Mouse (Mus musculus): ENCODE data around the gene Filip1.

Gene Filip1

DNA sequence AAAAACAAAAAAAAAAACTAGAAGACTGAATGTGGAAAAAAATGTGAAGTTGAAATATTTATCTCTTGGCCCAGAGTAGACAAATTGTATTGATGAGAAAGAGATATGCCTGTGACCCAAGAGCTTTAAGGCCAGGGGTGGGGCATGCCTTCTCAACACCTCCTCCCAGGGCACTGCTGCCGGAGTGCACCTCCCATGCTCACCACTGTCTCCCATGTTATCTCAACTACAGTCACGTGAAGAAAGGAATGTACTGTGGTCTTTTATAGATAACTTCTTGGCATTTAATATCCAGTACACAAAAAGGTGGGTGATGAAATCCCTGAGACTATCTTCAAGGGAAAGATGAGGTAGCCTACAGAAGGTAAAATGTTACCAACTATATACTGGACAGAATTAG, 64.7 kb downstream of the Filip1 start:
- no peak for DNase-seq (ENCODE audit: low spot score)

DNA sequence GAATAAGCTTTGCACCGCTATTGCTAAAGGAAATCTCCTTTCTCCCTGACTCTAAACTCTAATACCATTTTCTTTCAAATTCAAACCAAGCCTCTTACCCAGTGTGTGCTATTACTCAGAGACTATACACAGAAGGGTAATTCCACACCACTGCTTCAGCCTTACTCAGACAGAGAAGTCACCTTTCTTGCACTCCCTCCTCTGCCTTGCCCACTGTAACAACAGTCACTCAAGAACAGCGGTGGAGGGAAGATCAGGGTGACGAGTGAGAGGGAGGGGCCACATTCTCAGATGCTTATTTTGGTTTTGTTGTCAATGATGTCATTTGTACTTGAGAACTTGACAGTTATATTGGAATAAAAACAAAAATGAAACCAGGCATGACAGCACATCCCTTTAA, 65.2 kb downstream of the Filip1 start:
- no peak for DNase-seq (ENCODE audit: low spot score)

DNA sequence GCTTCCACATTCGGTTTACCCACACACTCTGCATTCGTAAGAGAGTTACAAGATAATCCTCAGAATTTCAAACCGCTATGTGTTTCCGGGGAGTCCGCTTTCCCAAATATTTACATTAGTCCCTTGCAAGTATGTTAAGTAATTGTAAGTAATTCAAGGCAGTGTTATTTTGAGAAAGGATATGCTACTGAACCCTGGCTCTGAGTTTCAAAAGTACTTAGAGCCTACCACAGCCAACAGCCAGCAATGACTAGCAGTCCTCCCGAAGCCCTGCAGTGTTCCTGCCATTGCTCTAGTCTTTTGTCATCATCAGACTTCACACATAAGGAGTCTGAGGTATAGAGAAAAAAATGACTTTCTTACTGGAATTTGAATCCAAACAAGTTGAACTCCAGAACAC, 67.8 kb downstream of the Filip1 start:
- no peak for DNase-seq (ENCODE audit: low spot score)

DNA sequence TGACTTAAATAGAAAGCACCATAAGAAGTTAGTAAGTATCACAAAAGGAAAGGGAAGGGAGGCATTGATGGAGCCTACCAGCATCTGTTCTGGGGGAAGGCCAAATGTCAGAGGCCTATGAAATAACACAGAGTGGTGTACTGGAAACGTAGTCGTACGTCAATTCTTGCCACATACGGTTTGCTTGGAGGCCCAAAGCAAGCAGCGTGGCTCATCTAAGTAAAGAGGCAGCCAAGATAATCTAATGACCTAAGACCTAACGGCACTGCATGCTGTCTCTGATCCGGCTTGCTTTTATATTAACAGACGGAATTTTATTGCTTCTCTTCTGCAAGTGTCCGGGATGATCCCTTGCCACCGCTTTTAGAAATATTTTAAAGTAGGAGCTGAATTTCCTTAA, 68.7 kb downstream of the Filip1 start:
- no peak for DNase-seq (ENCODE audit: low spot score)

DNA sequence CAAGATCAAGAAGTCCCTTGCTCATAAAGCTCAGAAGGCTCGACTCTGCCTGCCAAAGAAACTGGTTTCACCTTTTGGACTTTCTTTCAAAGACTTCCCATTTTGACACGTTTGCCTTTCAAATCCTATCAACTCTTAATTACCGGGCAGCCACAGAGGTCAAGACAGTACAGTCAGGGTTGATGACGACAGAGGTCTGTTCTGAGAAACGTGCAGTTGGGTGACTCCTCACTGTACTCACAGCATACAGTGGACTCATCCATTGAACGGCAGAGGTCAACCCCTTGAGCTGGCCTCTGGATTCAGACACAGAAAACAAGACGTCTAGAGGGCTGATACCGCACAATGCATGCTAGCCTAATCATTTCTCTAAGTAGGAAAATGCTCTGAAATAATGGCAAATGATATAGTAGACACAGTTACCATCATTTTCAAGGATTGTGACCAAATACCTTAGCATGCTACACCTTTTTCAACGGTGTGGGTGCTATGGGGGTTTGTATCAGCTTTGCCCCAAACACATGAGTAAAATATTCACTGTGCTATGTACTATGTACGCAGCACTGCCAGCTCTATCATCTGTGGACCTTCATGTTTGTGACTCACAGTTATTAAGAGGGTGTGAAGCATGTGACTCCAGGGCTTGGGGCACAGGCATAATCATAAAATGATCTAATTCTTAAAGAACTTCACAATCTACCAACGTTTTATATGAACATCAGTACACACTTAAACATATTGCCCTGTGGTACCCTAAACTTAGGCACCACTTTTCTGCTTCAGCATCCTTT, 74.0 kb downstream of the Filip1 start:
- DNase-seq (ENCODE audit: low spot score): no peak

DNA sequence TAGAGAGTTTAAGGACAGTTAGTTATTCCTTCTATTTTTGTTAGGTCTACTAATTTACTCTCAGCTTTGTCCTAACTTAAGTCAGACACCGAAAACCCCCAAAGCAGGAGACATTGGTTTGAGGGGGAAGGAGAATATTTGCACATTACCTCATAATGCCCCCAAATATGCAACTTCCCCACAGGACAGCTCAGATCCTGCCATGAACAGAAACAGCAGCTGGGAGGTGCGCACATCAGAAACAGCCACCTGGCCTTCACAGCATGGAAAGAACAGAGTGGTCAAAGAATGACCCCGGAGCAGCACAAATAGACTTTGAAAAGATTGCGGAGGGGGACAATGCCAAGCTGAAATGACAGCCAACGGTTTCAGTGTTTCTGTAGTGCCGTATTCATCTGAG, 75.1 kb downstream of the Filip1 start:
- DNase-seq (ENCODE audit: low spot score): no peak

DNA sequence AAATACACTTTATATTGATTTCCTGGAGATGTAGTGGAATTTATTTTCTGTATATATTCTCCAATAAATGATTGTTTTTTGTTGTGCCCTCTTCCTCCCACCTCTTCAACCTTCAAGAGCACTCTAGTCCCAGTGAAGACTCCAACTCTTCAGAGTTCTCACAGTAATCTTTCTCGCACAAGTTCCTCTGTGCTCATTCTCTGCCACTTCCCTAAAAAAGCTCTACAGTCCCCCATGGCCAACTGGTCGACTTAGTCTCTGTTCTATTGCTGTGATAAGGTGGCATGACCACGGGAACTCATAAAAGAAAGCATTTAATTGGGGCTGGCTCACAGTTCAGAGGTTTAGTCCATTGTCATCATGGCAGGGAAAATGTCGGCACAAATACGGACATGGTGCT, 80.1 kb downstream of the Filip1 start:
- no peak for DNase-seq (ENCODE audit: low spot score)

DNA sequence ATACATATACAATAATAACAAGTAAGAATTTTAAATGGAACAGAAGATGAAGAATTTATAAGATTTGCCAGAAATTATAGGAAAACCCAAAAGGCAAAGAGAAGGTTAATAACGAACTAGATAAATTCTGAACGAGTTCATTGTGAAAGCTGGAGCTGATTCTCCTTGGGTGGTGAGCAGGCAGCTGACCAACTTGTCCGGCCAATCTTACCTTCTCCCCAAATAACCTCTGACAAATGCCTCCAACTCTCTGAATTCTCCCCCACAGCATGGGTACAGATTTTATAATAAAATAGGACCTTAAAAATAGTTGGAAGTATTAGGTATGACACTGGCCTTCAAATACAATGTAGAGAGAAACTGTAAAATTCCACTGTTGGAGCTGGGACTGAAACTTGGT, 84.6 kb downstream of the Filip1 start:
- no peak for DNase-seq (ENCODE audit: low spot score)

DNA sequence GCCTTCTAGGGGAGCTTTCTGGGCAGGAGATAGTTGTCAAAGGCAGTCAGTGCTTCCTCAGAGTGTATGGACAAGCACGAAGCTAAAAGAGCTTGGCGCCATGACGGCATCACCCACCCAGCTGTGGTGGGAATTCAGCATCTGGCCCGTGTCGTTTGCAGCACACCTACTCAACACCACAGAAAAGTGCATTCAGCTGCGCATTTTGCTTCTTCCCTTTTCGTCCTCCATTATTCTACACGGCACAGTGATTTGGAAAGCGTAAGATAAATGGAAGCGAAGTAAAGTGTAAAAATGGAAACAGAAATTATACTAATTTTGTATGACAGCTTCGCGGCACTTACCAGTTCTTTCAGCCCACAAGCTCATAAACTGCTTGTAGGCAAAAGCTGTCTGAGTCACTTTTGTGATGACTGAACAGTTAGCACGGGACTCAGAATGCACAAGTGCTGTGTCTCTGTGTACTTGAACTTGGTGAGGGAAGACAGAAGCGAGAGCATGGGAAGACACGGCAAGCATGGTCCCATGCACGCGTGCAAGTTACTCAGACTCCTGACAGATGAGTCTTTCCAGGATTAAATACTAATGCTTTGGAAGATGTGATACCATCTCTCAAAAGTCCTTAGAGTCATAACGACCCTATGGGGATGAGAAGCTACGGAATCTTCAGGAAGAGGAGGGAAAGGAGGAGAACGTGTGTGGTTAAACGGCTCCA, 85.3 kb downstream of the Filip1 start:
- no peak for DNase-seq (ENCODE audit: low spot score)

DNA sequence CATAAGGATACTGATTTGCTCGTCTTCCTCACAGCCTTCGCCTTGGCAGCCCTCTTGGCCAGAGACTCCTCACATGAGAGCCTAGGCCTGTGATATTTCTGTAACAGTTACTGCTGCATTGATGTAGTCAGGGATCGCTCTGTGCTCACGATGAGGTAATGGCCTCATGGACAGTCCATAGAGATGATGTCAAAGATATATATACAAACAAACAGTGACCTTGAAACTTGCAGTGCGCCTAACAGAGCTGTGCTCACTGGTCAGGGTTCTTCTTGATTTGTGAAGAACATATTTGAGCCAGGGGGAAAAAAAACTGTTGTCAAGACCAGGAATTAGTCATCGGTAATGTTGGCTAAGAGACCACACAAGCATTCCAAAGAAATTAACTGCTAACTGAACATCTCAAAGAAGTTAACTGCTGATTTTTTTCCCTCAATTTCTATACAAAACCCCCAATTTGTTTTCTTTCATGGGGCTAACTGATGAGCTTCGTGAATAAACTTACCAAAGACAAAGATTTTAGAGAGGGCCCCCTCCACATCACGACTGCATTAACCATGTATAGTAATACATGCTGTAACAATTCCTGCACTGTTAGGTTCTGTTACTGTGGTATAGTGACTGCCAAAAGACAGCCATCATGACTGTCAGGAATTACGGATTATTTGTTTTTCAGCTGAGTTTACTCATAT, 86.0 kb downstream of the Filip1 start:
- no peak for DNase-seq (ENCODE audit: low spot score)

DNA sequence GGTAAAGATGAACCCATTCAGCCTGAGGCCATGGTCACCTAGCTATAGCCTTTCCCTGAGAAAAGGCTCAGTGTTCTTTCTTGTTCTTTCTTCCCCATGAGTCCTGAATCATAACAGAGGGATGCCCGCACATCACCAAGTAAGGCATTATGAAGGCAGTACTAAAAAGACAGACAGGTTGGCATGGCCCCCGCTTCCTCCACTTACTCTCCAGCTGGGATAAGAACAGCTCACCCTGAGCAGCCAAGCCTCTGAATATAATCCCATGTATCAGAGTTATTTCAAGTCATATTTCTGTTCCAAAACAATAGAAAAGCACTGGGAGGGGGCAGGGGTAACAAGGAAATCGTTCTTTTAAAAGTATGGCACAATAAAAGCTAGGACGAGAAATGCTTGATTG, 86.7 kb downstream of the Filip1 start:
- DNase-seq (ENCODE audit: low spot score): no peak

DNA sequence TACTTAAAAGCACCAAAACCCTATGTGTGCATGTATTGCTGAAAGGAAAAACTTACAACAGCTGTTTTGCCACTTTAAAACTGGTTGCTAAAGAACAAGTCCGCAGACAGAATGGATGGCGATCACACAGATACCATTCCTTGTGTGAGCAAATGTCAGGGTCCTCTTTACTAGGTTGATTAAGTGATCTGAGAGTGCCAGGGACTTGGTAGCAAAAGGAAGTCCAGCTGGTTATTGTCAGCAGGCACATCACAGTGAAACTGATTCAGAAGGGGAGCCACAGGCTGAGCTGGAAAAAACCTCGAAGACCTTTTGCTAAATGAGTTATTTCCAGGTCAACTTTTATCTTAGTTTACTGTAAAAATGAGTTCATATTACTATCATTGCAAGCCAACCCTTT, 89.4 kb downstream of the Filip1 start:
- DNase-seq (ENCODE audit: low spot score): no peak

DNA sequence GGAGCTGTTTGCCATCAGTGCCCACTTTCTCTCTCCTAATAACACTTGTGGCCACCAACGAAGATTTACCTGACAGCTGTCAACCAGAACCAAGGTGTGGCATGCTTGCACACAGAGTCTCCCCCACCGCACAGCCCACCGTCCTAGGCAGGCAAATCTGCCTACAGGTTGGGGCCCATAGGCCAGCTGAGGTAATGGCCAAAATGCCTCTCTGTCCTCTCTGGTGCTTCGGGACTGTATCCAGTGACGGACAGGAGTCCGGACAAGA, 90.2 kb downstream of the Filip1 start:
- no peak for DNase-seq (ENCODE audit: low spot score)

DNA sequence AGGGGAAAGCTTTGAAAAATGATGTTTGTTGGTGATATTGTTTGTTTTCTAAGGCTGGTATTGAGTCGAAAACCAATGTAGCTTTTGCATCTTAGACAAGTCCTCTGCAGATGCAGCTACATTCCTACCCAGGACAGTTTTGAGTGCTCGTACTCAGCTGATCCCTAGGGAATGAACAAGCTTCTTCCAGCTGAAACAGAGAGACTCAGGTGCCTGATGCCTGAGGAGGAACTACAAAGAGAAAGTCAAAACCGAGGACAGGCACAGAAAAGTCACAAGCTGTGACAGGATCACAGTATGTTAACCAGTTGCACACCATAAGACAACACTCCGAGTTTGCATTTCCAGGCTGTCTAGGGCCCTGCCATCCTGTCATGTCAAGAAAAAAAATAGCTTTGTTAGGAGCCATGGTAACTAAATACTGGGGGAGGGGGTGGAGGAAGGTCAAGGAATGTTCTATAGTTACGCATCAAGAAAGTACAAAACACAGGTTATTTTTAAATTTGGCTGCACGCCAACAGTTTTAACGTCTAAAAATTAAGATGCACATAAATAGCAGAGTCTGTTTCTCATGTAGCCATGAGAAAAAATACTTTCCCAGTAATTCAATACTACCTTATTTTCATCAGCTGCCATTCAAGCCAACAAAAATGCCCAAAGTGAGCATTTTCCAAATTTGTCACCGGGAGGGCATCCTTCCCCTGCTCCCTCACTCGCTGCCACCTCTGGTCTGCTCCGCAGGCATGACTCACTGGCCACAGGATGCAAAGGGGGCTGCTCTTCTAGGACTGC, 90.8 kb downstream of the Filip1 start:
- DNase-seq (ENCODE audit: low spot score): no peak

DNA sequence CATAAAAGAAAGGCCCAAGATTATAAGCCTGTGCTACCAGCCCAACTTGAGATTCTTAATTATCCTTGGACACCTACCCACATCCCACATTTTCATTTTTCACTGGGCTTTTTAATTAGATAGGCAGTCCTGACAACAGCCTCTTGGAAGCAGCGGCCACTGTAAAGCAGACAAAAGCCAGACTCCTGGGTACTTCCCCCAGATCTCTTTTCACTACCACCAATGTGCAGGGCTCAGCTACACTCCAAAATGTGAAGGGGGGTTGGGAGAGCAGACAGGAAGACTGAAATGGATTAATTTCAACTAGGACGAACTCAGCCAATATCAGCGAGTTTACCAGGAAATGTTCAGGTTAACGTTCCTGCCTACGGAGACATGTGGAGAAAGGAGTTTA, 92.1 kb downstream of the Filip1 start:
- no peak for DNase-seq (ENCODE audit: low spot score)

DNA sequence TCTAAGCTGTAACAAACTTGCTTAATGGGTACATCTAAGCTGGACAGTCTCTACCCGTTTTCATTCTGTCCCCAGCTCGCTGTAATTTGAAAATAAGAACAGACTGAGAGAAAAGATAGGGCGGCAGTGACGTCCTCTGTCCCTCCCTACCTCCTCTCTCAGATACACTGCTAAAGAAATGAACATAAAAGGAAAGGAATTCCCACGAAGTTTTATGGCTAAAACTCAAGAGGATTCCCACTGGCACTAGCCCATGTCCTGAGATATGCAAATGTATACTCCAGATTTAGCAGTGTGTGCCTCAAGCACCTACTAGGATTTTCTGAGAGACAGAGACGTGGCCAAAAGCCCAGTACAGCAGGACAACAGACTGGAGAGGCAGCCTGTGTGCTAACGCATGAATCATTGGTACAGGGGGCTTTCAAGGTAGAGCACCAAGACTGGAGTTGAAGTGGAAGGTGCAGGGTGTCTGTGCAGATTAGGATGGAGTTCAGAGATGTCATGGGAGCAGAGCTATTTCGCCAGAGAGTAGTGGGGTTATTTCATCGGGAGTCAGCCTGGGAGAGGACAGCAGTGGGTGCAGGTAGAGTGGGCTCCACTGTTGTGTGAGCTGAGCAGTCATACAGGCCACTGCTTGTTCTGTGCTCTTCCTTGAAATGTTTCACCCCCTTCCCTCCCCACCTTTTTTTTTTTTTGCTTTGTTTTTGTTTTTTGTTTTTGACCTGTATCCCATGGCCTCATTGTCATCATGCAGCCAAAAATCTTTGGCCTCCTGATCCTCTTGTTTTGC, 92.7 kb downstream of the Filip1 start:
- DNase-seq (ENCODE audit: low spot score): no peak

DNA sequence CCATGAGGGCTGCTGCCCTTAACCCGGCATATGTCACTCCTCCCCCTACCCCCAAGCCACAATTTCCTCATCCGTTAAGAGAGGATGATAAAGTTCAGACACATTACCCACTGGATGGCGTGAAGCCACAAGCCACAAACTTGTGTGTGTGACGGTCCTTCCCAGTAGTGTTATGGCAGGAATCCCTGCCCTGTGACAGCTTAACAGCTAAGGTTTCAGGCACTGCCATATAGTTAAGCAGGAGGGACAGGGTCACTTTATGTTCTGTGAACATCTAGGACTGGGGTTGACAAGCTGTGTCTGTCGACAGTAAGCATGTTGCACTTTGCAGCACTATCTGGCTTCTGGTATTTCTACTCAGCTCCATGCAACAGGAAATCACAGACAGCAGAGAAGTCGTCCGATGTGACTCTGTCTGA, 93.3 kb downstream of the Filip1 start:
- no peak for DNase-seq (ENCODE audit: low spot score)

DNA sequence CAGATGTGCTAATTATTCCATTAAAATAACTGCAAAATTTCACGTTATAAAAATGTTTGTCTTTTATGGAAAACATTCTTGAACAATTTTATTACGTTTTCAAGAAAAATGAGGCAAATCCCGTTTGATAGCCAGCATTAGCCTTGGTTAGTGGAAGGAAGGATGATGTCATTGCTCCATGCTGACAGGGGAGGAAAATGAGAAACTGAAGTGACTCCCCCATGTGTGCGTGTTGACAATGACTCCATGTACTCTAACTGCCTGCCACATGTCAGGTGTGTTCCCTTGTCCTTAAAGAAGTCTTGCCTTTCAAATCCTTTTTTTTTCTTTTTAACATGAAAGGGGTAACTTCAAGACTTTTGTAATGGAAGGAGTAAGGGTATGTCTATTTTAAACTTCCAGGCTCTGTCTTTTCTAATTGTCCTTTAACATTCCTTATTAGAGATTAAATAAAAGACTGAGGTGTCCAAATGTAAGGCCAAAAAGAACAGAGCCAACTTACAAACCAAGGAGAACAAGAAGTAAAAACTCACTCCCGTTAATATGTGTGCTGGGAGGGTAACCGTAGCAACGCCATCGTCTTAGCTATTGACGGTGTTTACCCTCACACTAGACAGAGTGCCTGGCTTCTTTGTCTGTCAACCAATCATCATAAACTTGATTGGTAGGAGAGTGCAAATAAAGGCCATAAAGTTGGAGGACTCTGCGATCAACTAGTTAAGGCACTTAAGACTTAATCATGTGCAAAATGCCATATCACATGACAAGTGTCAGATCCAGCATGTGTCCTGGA, 94.1 kb downstream of the Filip1 start:
- no peak for DNase-seq (ENCODE audit: low spot score)

DNA sequence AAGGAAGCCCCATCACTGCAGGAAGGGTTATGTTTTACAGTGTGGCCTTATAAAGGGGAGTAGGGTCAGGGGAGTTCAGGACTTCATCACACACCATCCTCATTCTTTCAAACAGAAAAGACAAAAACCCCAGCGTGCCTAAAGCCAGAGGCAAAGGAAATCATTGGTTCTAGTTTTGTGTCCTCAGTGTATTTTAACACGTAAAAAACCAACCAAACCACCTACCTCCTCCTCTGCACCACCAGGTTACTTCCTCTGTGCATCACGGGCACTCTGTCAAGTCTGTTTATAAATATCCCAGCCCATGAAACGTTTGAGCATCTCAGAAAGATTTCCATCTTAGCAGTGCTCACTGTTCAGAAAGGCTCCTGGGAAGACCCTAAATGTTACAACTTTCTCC, 98.4 kb downstream of the Filip1 start:
- no peak for DNase-seq (ENCODE audit: low spot score)

DNA sequence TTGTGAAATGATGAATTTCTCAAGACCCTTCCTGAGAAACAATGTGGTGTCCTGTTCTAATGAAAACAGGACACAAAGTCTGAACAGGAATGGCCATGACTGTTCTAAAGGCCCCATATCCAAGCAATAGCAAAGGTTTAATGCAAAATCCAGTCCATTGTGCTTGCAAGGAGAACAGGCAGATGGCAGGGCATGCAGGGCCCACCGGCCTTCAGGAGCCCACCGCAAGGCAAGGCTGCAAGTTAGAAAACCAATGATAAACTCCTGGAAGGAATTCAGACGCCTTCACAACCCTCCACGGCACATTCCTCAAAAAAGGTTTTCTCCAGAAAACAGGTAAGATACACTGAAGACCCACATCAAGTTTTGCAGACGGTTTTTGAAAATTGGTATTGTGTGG, 99.7 kb downstream of the Filip1 start:
- DNase-seq (ENCODE audit: low spot score): no peak

DNA sequence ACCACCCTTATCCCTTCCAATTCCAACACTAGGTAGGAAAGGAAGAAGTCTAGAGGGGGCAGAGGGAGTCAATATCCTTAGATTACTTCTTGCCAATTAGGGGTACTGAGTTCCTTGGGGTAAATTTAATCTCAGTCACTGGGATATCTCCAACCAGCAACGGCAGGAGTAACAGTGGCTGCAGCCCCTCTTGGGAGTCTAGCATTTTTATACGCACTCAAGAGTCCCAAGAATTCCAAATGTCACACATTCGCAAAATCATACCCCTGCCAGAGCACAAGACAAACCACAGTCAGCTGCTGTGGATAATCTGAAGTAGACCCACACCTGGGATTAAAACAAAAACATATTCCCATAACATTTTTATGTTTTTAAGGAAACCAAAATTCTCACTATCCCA, 102.5 kb downstream of the Filip1 start:
- DNase-seq (ENCODE audit: low spot score): no peak

Measured in layer of hippocampus, adult 9-10 months (tissue).